Mouse (Mus musculus): ENCODE data around the gene Stx1b.

GRCm38 (mm10) chr7:127841340-127842000, 17.1 kb upstream of the Stx1b start:
- no peak for TF ChIP-seq TAL1 (IDR thresholded peaks at IDR 0.05; ENCODE audit: low read length)
- TF ChIP-seq GATA1 (IDR thresholded peaks at IDR 0.05; ENCODE audit: low read length): no peak
